Mouse (Mus musculus) embryonic facial prominence, embryonic 12.5 days (tissue): Measurements from ENCODE around the gene Rtl10. TPM values are rescaled to one million over a fixed set of nuclear protein-coding genes. Genes with fewer than 3 reads are reported as not detected.
A peak's percentile ranks its signal among the peaks of the same experiment; 100 is the strongest.

Source experiments
- ATAC-seq: fragments of 200-750 bp; cut with Nextera tagmentation; 2 replicates; pipeline ENCODE4 v1.8.0; 2017; ENCODE audit not compliant: insufficient number of reproducible peaks, insufficient read depth, low FRiP score, low TSS enrichment
- H3K27ac ChIP-seq: fragments of 300-500 bp; sonication (generic); 2 replicates; pipeline ENCODE4 v1.5.1; 2016; ENCODE audit warnings: mild to moderate bottlenecking
- H3K27me3 ChIP-seq: fragments of 300-500 bp; sonication (generic); 2 replicates; pipeline ENCODE4 v1.6.1; 2016; ENCODE audit warnings: mild to moderate bottlenecking, moderate library complexity
- H3K36me3 ChIP-seq: fragments of 300-500 bp; sonication (generic); 2 replicates; pipeline ENCODE4 v1.6.1; 2016; ENCODE audit warnings: mild to moderate bottlenecking
- H3K4me1 ChIP-seq: fragments of 300-500 bp; sonication (generic); 2 replicates; pipeline ENCODE4 v1.6.1; 2016
- H3K4me2 ChIP-seq: fragments of 300-500 bp; sonication (generic); replicated peaks from 2 replicates; pipeline ENCODE4 v1.6.1; 2016; ENCODE audit warnings: mild to moderate bottlenecking, moderate library complexity
- H3K4me3 ChIP-seq: fragments of 300-500 bp; sonication (generic); 2 replicates; pipeline ENCODE4 v1.5.1; 2016; ENCODE audit warnings: mild to moderate bottlenecking
- H3K9ac ChIP-seq: fragments of 300-500 bp; sonication (generic); 2 replicates; pipeline ENCODE4 v1.6.1; 2016; ENCODE audit warnings: mild to moderate bottlenecking, moderate library complexity
- H3K9me3 ChIP-seq: fragments of 300-500 bp; sonication (generic); 2 replicates; pipeline ENCODE4 v1.6.1; 2016; ENCODE audit warnings: mild to moderate bottlenecking, moderate library complexity
- WGBS: fragments of 180-500 bp; shearing (Covaris S2); methylation state at CpG from one replicate; pipeline ENCODE4 v1.1.7; 2016; 5-methylcytosine and 5-hydroxymethylcytosine counted together
- polyA plus RNA-seq: library from polyadenylated mRNA; unstranded; fragments of >200 nt; fragmentation: Nextera tagmentation; extraction: Ambion mirVana; gene quantifications from 2 replicates; pipeline ENCODE4 v1.2.1, GENCODE M21; 2016

Gene Rtl10
- polyA plus RNA-seq, 1 experiment from 2014 or later: 4.1 TPM

GRCm38 (mm10) chr16:18483839-18484238, 14.9 kb upstream of the Rtl10 start:
- H3K9me3 ChIP-seq: no peaks in the 10 kb centered on the region
- no peaks in the 10 kb centered on the region for H3K36me3 ChIP-seq
- H3K4me3 ChIP-seq: no peak overlapping the region
- no peak overlapping the region for H3K4me2 ChIP-seq
- WGBS: 51% methylated on average over 5 of the region's 5 CpGs
- H3K27me3 ChIP-seq: no peaks in the 10 kb centered on the region
- H3K4me1 ChIP-seq: peaks cover 6% of the 10 kb centered on the region; the same call in 1 of the 2 replicates
- H3K9ac ChIP-seq: no peak overlapping the region
- H3K27ac ChIP-seq: no peak overlapping the region
- ATAC-seq: peak; percentile 49; the same call in 1 of the 2 replicates

- peak overlapping the region; percentile 4; the same call in 1 of the 2 replicates for H3K27ac ChIP-seq
- H3K36me3 ChIP-seq: no peaks in the 10 kb centered on the region
- no peak overlapping the region for H3K4me3 ChIP-seq
- H3K9me3 ChIP-seq: no peaks in the 10 kb centered on the region
- no peak overlapping the region for H3K4me2 ChIP-seq
- WGBS: 29% methylated on average over 4 of the region's 4 CpGs
- no peak overlapping the region for H3K9ac ChIP-seq
- H3K27me3 ChIP-seq: no peaks in the 10 kb centered on the region
- no peak for ATAC-seq
- H3K4me1 ChIP-seq: peaks cover 6% of the 10 kb centered on the region; the same call in 1 of the 2 replicates
These were observed 14.3 kb upstream of the Rtl10 start for GRCm38 (mm10) chr16:18484386-18484785.

- Histone ChIP-seq H3K36me3 (no peaks in the 10 kb centered on the region), H3K4me3 (no peak overlapping the region), H3K9ac (no peak overlapping the region), H3K4me2 (no peak overlapping the region), H3K9me3 (no peaks in the 10 kb centered on the region), H3K27me3 (no peaks in the 10 kb centered on the region), H3K4me1 (peaks cover 6% of the 10 kb centered on the region; the same call in 1 of the 2 replicates), H3K27ac (peak overlapping the region; percentile 4; the same call in 1 of the 2 replicates)
- no peak for ATAC-seq
- WGBS: 34% methylated on average over 5 of the region's 5 CpGs
These were observed 13.8 kb upstream of the Rtl10 start for GRCm38 (mm10) chr16:18484794-18485435.

GRCm38 (mm10) chr16:18486126-18486525, 12.6 kb upstream of the Rtl10 start:
- H3K9ac ChIP-seq: no peak overlapping the region
- no peak for ATAC-seq
- H3K36me3 ChIP-seq: no peaks in the 10 kb centered on the region
- H3K4me2 ChIP-seq: no peak overlapping the region
- H3K4me1 ChIP-seq: 0 out of 2 replicates have a peak, but pooled peaks cover 6% of the 10 kb centered on the region
- no peaks in the 10 kb centered on the region for H3K9me3 ChIP-seq
- no peaks in the 10 kb centered on the region for H3K27me3 ChIP-seq
- 95% methylated on average over 2 of the region's 2 CpGs for WGBS
- no peak overlapping the region for H3K27ac ChIP-seq
- no peak overlapping the region for H3K4me3 ChIP-seq

- ATAC-seq: no peak
- no peaks in the 10 kb centered on the region for H3K36me3 ChIP-seq
- WGBS: 93% methylated on average over 3 of the region's 3 CpGs
- no peak overlapping the region for H3K27ac ChIP-seq
- no peaks in the 10 kb centered on the region for H3K9me3 ChIP-seq
- H3K4me2 ChIP-seq: no peak overlapping the region
- no peaks in the 10 kb centered on the region for H3K27me3 ChIP-seq
- H3K9ac ChIP-seq: no peak overlapping the region
- no peak overlapping the region for H3K4me3 ChIP-seq
- H3K4me1 ChIP-seq: no peaks in the 10 kb centered on the region
These were observed 8.4 kb upstream of the Rtl10 start for GRCm38 (mm10) chr16:18490281-18490680.

GRCm38 (mm10) chr16:18490894-18491293, 7.8 kb upstream of the Rtl10 start:
- Histone ChIP-seq H3K9me3 (no peaks in the 10 kb centered on the region), H3K4me1 (no peaks in the 10 kb centered on the region), H3K9ac (no peak overlapping the region), H3K4me3 (no peak overlapping the region), H3K36me3 (no peaks in the 10 kb centered on the region), H3K27me3 (no peaks in the 10 kb centered on the region), H3K27ac (no peak overlapping the region), H3K4me2 (no peak overlapping the region)
- no peak for ATAC-seq
- WGBS: 67% methylated on average over 1 of the region's 1 CpGs

GRCm38 (mm10) chr16:18497865-18498515, 711 bp upstream of the Rtl10 start:
- no peaks in the 10 kb centered on the region for H3K9me3 ChIP-seq
- peaks cover 16% of the 10 kb centered on the region for H3K4me1 ChIP-seq
- ATAC-seq: peak; percentile 49
- H3K27ac ChIP-seq: peak overlapping the region; percentile 79
- H3K27me3 ChIP-seq: no peaks in the 10 kb centered on the region
- peak overlapping the region; percentile 79 for H3K4me3 ChIP-seq
- 7% methylated on average over 6 of the region's 6 CpGs for WGBS
- H3K36me3 ChIP-seq: peaks cover 16% of the 10 kb centered on the region
- peak overlapping the region; percentile 84 for H3K4me2 ChIP-seq
- H3K9ac ChIP-seq: peak overlapping the region; percentile 81

- 0% methylated on average over 22 of the region's 24 CpGs for WGBS
- peak overlapping the region; percentile 79 for H3K4me3 ChIP-seq
- H3K9me3 ChIP-seq: no peaks in the 10 kb centered on the region
- no peak; the same call in 1 of the 2 replicates for ATAC-seq
- 0 out of 2 replicates have a peak overlapping the region, but pooled peaks have one; percentile 32 for H3K27ac ChIP-seq
- peak overlapping the region; percentile 81 for H3K9ac ChIP-seq
- peak overlapping the region; percentile 84 for H3K4me2 ChIP-seq
- peaks cover 22% of the 10 kb centered on the region for H3K36me3 ChIP-seq
- peaks cover 16% of the 10 kb centered on the region for H3K4me1 ChIP-seq
- no peaks in the 10 kb centered on the region for H3K27me3 ChIP-seq
These were observed 295 bp downstream of the Rtl10 start for GRCm38 (mm10) chr16:18498996-18499395.

- Histone ChIP-seq H3K9ac (no peak overlapping the region), H3K4me3 (no peak overlapping the region), H3K36me3 (peaks cover 22% of the 10 kb centered on the region), H3K27me3 (no peaks in the 10 kb centered on the region), H3K9me3 (no peaks in the 10 kb centered on the region), H3K27ac (no peak overlapping the region), H3K4me2 (no peak overlapping the region), H3K4me1 (peaks cover 16% of the 10 kb centered on the region)
- WGBS: 93% methylated on average over 6 of the region's 6 CpGs
- no peak for ATAC-seq
These were observed 2.8 kb downstream of the Rtl10 start for GRCm38 (mm10) chr16:18501531-18501930.

- H3K9ac ChIP-seq: no peak overlapping the region
- no peak overlapping the region for H3K4me3 ChIP-seq
- peaks cover 19% of the 10 kb centered on the region for H3K4me1 ChIP-seq
- no peak for ATAC-seq
- H3K4me2 ChIP-seq: no peak overlapping the region
- H3K27me3 ChIP-seq: no peaks in the 10 kb centered on the region
- no peaks in the 10 kb centered on the region for H3K9me3 ChIP-seq
- H3K27ac ChIP-seq: no peak overlapping the region
- WGBS: 91% methylated on average over 14 of the region's 14 CpGs
- peaks cover 22% of the 10 kb centered on the region for H3K36me3 ChIP-seq
These were observed 5.1 kb downstream of the Rtl10 start for GRCm38 (mm10) chr16:18503566-18504342.

GRCm38 (mm10) chr16:18506524-18507199, 8.0 kb downstream of the Rtl10 start:
- no peaks in the 10 kb centered on the region for H3K27me3 ChIP-seq
- peaks cover 8% of the 10 kb centered on the region for H3K4me1 ChIP-seq
- H3K9me3 ChIP-seq: no peaks in the 10 kb centered on the region
- H3K36me3 ChIP-seq: peaks cover 13% of the 10 kb centered on the region
- no peak overlapping the region for H3K4me2 ChIP-seq
- WGBS: 91% methylated on average over 3 of the region's 3 CpGs
- H3K9ac ChIP-seq: no peak overlapping the region
- peak overlapping the region; percentile 41; the same call in 1 of the 2 replicates for H3K27ac ChIP-seq
- ATAC-seq: peak; percentile 67; the same call in 1 of the 2 replicates
- H3K4me3 ChIP-seq: no peak overlapping the region
